Mouse (Mus musculus): ENCODE measurements around the gene Vma21-ps.
"Not testable (repeated sequence)": the region's sequence is repeated elsewhere in the genome, so short reads cannot be mapped to it uniquely, and the experiment has no call there.

Vma21-ps gene

GRCm38 (mm10) chr4:52497144-52497543 is at the start of gene Vma21-ps:
Gene Vma21-ps, minus strand, starts transcription at chr4:52497244.
- DNase-seq (ENCODE audit: low spot score in 2 of 2), result not testable (repeated sequence)

GRCm38 (mm10) chr4:52543001-52543400 is 46.0 kb upstream of the Vma21-ps start:
- no peak for DNase-seq (ENCODE audit: low spot score in 2 of 2)

- DNase-seq (ENCODE audit: low spot score in 2 of 2), result no peak
Measured at GRCm38 (mm10) chr4:52530636-52531035, 33.6 kb upstream of the Vma21-ps start.

- DNase-seq (ENCODE audit: low spot score in 2 of 2), result no peak
Measured at GRCm38 (mm10) chr4:52526464-52526863, 29.4 kb upstream of the Vma21-ps start.

GRCm38 (mm10) chr4:52519301-52519700 is 22.3 kb upstream of the Vma21-ps start:
- no peak for DNase-seq (ENCODE audit: low spot score in 2 of 2)

- no peak for DNase-seq (ENCODE audit: low spot score in 2 of 2)
Measured at GRCm38 (mm10) chr4:52517580-52517979, 20.5 kb upstream of the Vma21-ps start.

- DNase-seq (ENCODE audit: low spot score in 2 of 2), result no peak
Measured at GRCm38 (mm10) chr4:52487486-52487885, 9.6 kb downstream of the Vma21-ps start.

GRCm38 (mm10) chr4:52473431-52473830 is 23.6 kb downstream of the Vma21-ps start:
- DNase-seq (ENCODE audit: low spot score in 2 of 2), result no peak

GRCm38 (mm10) chr4:52461321-52461720 is 35.7 kb downstream of the Vma21-ps start:
- DNase-seq (ENCODE audit: low spot score in 2 of 2), result no peak

- DNase-seq (ENCODE audit: low spot score in 2 of 2), result no peak
Measured at GRCm38 (mm10) chr4:52459726-52460125, 37.3 kb downstream of the Vma21-ps start.

Measured in spleen, postnatal 36 days (tissue).